Mouse (Mus musculus): ENCODE results near the gene Gm10260.

DNA sequence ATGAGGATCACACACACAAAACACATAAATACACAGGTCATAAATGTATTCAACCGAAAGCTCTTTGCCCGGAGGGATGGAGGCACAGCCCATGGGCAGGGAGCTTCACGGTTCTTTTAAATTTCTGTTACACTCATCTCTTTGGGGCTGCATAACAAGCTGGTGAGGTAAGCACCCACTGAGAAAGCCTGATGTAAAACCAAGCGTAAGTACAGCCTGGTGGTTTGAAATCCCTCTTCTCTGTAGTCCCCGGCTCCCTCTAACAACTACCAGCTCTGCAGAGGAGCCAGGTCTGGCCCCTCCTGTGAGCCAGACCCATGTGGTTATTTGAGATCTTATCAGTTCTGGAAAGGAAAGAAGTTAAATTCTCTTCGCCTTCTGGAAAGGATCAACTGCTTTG is 31.2 kb upstream of the Gm10260 start:
- TF ChIP-seq CTCF (conservative IDR thresholded peaks at IDR 0.05; ENCODE audit: insufficient read depth, insufficient read length, low read depth, low read length) = no peak
- no peak for TF ChIP-seq POLR2A (IDR thresholded peaks at IDR 0.05; ENCODE audit: low read depth, low read length)
